Mouse (Mus musculus): ENCODE measurements at regions not wholly inside any gene's neighbourhood (a gene's known extent, or its start where the extent isn't known, plus 50 kb on each side); places are given as distances from the start of the nearest gene placed in this dataset.

DNA sequence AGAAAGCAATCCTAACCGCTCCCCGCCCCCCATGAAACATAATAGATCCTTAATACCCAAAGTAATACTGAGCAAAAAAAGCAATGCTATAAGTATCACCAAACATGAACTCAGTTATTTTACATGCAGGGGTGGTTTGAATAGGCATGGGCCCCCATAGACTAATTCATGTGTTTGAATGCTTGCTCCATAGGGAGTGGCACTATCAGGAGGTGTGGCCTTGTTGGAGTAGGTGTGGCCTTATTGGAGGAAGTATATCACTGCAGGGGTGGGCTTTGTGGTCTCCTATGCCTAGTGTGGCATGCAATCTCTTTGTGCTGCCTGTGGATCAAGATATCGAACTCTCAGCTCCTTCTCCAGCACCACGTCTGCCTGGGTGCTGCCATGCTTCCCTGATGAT lies 237.4 kb upstream of the Atp11b start:
- TF ChIP-seq GATA1 (IDR thresholded peaks at IDR 0.05; ENCODE audit: borderline replicate concordance, low read length) (no peak), FLI1 (IDR thresholded peaks at IDR 0.05; ENCODE audit: low read length) (no peak)

All from megakaryocyte, embryonic 14.5 days (primary cell).